Mouse (Mus musculus) thymus, postnatal 10 days (tissue): ENCODE measurements around the gene Vars.
"Not testable (repeated sequence)": the region's sequence is repeated elsewhere in the genome, so short reads cannot be mapped to it uniquely, and the experiment has no call there.

Experiments used
- DNase-seq, 2 experiments: peaks; one replicate each; pipeline ENCODE4 v3.0.0; 2021; ENCODE audit warnings: low spot score in 2 of 2

Vars gene

DNA sequence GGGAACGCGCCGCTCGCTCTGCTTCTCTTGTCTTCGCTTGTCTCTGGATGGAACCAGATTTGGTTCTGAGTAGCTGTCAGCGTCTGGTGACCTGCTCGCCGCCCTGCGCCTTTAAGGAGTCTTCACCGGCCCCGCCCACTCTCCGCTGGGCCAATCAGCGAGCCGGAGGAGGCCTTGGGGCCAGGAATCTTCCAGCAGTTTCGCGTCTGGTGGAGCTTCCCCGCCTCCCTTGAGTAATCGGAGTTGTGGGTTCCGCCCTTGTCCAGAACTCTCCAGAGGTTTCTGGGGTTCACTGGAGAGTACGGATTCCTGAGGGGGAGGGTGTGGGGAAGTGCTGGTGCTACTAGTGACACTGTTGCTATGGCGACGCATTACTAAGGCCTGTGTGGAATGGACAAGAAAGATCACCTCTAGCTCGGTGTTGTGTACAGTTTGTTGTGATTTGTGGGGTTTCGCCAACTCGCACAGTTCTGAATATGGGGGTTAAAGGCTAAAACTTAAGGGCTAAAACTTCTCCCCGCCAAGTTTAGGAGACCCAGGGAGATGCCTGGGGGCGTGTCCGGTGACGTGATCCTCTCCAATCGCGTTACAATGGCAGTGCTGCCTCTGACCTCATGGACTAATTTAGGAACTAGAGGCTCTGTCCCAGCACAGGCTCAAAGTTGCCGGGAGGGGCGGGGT, 28.6 kb upstream of the Vars start, which contains the start of the genes Hspa1a and Hspa1l:
Hspa1a (minus strand) TSS at position 88 of the 681 bp plus-strand sequence.
Hspa1l (plus strand) TSS at position 635 of the 681 bp plus-strand sequence.
- peak; percentile 28 to 32 for DNase-seq

DNA sequence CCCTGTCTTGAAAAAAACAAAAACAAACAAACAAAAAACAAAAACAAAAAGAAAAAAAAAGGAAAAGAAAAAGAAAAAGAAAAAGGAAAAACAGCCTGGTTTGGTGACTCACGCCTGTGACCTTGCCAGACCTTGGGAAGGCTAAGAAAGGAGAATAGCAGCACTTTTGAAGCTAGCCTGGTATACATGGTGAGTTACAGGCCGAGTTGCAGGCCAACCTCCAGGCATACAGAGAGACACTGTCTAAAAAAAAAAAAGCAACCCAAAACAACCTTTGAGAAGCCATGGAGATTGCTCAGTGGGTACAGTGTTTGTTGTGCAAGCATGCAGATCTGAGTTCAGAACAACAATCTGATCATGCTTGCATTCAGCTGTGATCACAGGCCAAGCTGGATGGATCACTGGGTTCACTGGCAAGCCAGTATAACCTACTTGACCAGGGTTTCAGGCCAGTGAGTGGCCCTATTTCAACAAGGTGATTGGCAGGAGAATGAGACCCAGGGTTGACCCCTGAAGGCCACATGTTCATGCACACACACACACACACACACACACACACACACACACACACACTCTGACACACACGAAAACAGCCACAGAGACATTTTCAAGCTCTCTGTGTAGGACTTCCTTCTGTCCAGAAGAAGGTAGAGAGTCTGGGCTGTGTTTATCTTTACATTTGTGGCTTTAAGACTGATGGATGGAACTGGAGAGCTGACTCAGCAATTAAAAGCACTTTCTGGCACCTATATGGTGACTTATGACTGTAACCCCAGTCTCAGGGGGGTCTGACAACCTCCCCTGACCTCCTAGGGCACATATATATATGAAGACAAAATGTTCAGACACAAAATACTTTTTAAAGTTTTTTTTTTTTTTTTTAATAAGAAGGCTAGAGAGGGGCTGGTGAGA, 24.9 kb upstream of the Vars start:
- DNase-seq = no peak

- no peak for DNase-seq
Measured at GRCm38 (mm10) chr17:34977000-34977399, 23.8 kb upstream of the Vars start.

- no peak for DNase-seq
Measured at GRCm38 (mm10) chr17:34978239-34978638, 22.5 kb upstream of the Vars start.

DNA sequence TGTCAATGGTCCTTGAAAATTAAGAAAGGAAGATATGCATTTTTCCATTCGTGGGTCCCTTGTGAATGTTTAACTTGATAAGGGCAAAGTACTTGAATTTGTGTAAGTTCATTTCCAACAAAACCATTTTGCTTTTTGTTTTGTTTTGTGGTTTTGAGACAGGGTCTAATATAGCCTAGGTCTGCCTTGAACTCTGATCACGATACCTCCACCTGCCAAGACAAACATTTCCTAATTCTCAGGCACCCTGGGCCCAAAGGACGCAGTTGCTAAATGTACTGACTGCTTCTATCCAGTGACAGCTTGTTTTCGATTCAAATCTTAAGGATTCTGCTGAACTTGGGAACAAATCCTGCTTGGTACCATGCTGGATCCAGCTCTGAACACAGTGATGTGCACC, 21.2 kb upstream of the Vars start:
- no peak for DNase-seq

GRCm38 (mm10) chr17:34980655-34981054, 20.1 kb upstream of the Vars start:
- peak in 1 of 2 experiments; percentile 49 for DNase-seq

GRCm38 (mm10) chr17:34981690-34982180, 19.1 kb upstream of the Vars start, which contains the start of gene Lsm2:
TSS of gene Lsm2 (plus strand) at chr17:34981862.
- DNase-seq = peak; percentile 87 to 88

DNA sequence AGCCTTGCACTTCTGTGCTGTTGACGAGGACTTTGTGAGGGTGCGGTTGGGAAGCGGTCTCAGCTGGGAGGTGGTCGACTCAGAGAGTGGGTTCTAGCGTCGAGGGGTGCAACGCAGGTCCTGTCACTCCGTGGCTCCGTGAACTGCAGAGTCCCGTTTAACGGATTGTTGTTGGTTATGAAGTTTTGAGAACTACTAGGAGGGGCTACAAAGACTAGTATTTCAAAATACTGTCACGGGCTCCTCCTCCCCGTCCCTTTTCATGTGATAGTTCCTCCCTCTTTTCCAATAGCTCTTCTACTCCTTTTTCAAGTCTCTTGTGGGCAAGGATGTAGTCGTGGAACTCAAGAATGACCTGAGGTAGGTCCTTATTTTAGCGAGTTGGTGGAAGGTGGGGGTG, 18.5 kb upstream of the Vars start:
- DNase-seq = no peak

- peak in 1 of 2 experiments; percentile 27 for DNase-seq
Measured at GRCm38 (mm10) chr17:34984218-34984617, 16.6 kb upstream of the Vars start.

DNA sequence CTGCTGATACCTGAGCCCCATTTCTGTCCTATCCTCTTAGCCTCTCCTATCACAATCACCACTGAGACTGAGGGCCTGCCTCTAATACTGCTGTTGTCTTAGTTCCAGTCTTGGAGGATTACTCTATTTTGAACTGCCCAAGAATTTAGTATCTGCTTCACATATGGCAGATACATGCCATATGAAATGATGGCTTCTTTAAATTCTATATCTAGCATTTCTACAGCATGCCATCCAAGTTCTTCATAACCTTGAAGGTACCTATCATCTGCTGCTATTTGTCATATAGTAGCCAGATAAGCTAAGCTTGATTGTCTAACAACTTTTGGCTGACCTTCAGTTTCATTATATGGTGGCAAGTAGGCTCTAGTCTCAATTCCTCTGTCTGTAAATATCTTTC, 6.0 kb upstream of the Vars start:
- no peak for DNase-seq

- not testable (repeated sequence) for DNase-seq
Measured at GRCm38 (mm10) chr17:34995192-34995591, 5.6 kb upstream of the Vars start.

- not testable (repeated sequence) for DNase-seq
Measured at GRCm38 (mm10) chr17:34995927-34996326, 4.9 kb upstream of the Vars start.

GRCm38 (mm10) chr17:34996411-34997141, 4.2 kb upstream of the Vars start:
- no peak for DNase-seq

DNA sequence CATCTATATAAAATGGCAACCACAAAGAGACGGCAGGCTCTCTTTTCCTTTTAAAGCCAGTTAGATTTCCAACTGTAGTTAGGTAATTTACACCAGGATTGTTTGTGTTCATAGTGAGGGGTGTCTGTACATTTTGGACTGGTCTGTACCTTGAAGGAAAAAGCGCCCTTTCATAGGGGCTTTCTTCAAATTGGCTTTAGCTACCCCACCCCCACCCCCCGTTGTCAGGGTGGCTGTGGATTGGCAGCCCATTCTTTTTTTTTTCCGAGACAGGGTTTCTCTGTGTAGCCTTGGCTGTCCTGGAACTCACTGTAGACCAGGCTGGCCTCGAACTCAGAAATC, 3.7 kb upstream of the Vars start:
- DNase-seq = no peak

DNA sequence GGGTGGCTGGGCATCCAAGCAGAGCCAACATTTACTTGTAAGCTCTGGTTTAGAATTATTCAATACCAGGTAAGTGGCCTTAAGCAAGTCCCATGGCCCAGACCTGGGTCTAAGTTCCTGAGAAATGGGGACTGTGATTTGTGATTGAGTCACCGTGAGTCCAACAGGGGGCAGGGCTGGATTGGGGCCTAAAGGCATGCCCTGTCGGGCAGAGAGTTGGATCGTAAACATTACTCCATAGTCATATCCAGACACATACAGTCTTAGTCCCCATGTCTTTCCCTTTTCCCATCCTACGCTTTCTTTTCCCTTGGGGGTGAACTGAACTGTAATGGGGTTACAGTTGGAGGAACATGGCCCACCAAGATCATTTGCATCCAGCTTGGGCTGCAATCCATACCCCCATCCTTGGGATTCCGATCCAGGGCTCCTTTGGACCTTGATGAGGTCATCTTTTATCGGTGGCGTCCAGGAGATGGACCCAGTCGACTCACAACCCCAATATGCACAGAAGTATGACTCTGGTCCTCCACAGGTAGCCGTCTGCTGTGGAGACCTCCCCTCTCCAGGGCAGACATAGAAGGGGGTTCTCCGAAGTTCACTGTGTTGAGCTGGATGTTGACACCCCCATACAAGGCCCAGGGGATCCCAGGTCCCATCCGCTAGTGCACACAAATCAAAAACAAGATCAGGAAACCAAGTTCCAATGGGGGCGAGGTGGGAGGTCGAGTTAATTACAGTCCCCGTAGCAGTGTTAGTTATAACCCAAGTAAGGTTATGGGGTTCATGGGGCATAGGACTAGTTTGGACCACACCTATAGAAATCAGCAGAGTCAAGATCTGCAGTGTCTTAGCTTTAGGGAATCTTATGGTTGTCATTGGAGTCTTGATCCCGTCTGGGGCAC, 2.0 kb upstream of the Vars start:
- no peak for DNase-seq

GRCm38 (mm10) chr17:34999871-35000716, 693 bp upstream of the Vars start:
- DNase-seq = peak in 1 of 2 experiments; percentile 41

- no peak for DNase-seq
Measured at GRCm38 (mm10) chr17:35001452-35002152, 815 bp downstream of the Vars start.

- no peak for DNase-seq
Measured at GRCm38 (mm10) chr17:35002153-35002865, 1.5 kb downstream of the Vars start.
